Mouse (Mus musculus) urinary bladder, postnatal 25 days (tissue): Measurements from ENCODE around the gene Ptp4a2.
"Not testable (repeated sequence)": the region's sequence is repeated elsewhere in the genome, so short reads cannot be mapped to it uniquely, and the experiment has no call there.

Experiments
- DNase-seq: peaks from one replicate; pipeline ENCODE4 v3.0.0; 2022; ENCODE audit warnings: low spot score

Ptp4a2 gene

GRCm38 (mm10) chr4:129884041-129884930 lies 73.3 kb downstream of the Ptp4a2 start:
- no peak for DNase-seq

- DNase-seq = no peak
Measured at GRCm38 (mm10) chr4:129889661-129890060, 78.6 kb downstream of the Ptp4a2 start.

- DNase-seq = no peak
Measured at GRCm38 (mm10) chr4:129890094-129890493, 79.1 kb downstream of the Ptp4a2 start.

- DNase-seq = no peak
Measured at GRCm38 (mm10) chr4:129894861-129895260, 83.8 kb downstream of the Ptp4a2 start.

GRCm38 (mm10) chr4:129898815-129899214 lies 87.8 kb downstream of the Ptp4a2 start:
- not testable (repeated sequence) for DNase-seq
